Mouse (Mus musculus) left cerebral cortex, postnatal 14 days (tissue): Measurements from ENCODE around the gene Zfp235. TPM values are rescaled to one million over a fixed set of nuclear protein-coding genes. Genes with fewer than 3 reads are reported as not detected.

Experiments
- DNase-seq, 2 experiments: peaks; one replicate each; pipeline ENCODE4 v3.0.0; 2021 to 2022; ENCODE audit warnings: low spot score in 2 of 2, mixed read lengths in 1 of 2
- intact Hi-C: fragments of 180-260 bp; cut with DNase I; formaldehyde crosslinking; loops from one replicate; pipeline ENCODE4 v1.15.1; 2025
- total RNA-seq, 2 experiments: library from RNA; stranded (reverse); gene quantifications; 2 replicates each; pipeline ENCODE4 v1.2.3; 2021

Gene Zfp235
- total RNA-seq, 2 experiments from 2014 or later = 20.2 to 22.8 TPM

DNA sequence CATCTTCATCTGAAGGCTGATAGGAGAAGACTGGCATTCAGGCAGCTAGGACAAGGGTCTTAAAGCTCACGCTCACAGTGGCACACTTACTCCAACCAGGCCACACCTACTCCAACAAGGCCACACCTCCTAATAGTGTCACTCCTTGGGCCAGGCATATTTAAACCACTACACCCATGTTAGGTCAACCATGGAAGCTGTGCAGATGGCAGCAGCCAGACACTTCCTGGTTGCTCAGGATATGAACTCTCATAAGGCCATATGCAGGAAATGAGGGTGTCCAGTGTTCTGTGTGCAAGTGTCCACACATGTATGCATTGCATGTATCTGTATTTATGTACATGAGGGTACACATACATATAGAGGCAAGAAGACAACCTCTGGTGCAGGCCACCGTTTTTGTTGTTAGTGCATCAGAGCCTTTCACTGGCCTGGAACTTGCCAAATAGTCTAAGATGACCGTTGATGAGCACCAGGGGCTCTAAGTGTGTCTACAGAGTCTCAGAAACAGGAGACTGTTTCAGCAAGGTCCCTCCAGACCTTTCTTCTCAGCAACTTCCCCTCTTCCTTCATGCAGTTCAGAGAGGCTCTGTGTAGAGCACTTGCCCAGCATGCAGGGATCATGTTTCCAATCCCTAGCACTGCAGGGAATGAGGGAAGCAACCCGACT lies 55.1 kb downstream of the Zfp235 start:
- no peak for DNase-seq
- intact Hi-C loops = no loop called here

DNA sequence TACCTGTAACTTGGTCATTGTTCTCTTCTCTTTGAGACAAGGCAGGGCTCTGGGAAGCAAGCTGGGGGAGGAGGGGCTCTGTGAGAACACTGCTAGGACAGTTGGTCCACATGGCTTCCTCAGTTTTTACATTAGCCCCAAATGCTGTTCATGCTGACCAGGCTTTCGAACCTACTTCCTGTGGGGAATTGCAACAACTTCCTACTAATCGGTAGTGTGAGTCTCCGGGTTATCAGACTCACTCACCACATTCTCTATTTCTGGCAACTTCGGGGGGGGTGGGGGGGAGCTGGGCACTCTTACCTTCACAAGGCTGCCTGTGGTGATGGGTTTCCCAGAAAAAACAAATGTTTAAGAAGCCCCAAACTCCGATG lies 55.6 kb downstream of the Zfp235 start:
- no peak for DNase-seq
- intact Hi-C loops = no loop called here

DNA sequence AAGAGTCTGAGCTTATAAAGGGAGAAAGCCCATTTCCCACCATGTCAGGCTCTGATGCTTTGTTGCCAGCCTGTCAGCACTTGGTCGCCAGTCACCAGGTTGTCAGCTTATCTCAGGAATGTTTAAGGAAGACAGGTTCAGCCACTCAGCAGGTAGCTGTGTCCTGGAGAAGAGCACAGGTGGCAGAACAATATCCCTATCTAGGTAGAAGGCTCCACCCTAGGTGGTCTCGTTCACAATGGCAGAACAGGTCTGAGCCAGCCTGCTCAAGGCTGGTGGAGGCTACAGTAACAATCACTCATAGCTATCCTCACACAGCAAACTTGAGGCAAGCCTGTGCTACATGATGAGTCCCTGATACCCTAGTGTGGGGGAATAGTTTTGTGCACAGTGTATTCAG lies 57.4 kb downstream of the Zfp235 start:
- DNase-seq = no peak
- intact Hi-C loops = no loop called here

Other genes starting within 250 kb of the Zfp235 start
- gene Vmn1r178, start 242.2 kb upstream of the Zfp235 start, total RNA-seq = not detected
- gene Vmn1r179, start 207.2 kb upstream of the Zfp235 start, total RNA-seq = not detected
- not detected for gene Vmn1r180, start 183.5 kb upstream of the Zfp235 start, total RNA-seq
- not detected for gene Vmn1r181, start 159.6 kb upstream of the Zfp235 start, total RNA-seq
- not detected for gene V1rd19, start 132.5 kb upstream of the Zfp235 start, total RNA-seq
- not detected for gene Vmn1r183, start 80.9 kb upstream of the Zfp235 start, total RNA-seq
- gene Zfp180, start 52.2 kb upstream of the Zfp235 start, total RNA-seq = 10 to 100 TPM; 29.5 to 31.7 TPM
- gene Zfp112, start 21.9 kb upstream of the Zfp235 start, total RNA-seq = 1 to 10 TPM; 7.5 to 9.1 TPM
- 1 to 10 TPM; 3.7 TPM for gene Zfp114, start 40.9 kb downstream of the Zfp235 start, total RNA-seq
- 10 to 100 TPM in 1 of 2 experiments, 1 to 10 TPM in 1; 8.7 to 12.2 TPM for gene Zfp111, start 77.3 kb downstream of the Zfp235 start, total RNA-seq
- 1 to 10 TPM; 6.3 to 7.0 TPM for gene Zfp109, start 103.4 kb downstream of the Zfp235 start, total RNA-seq
- gene Zfp108, start 120.6 kb downstream of the Zfp235 start, total RNA-seq = 1 to 10 TPM; 6.1 to 7.5 TPM
- 10 to 100 TPM; 12.3 to 13.2 TPM for gene Zfp93, start 136.3 kb downstream of the Zfp235 start, total RNA-seq
- 10 to 100 TPM; 17.8 to 22.0 TPM for gene Zfp61, start 167.1 kb downstream of the Zfp235 start, total RNA-seq
- gene Zfp94, start 182.5 kb downstream of the Zfp235 start, total RNA-seq = 10 to 100 TPM; 16.1 to 16.3 TPM
- not detected for gene Tescl, start 199.8 kb downstream of the Zfp235 start, total RNA-seq
- not detected for gene Lypd5, start 215.0 kb downstream of the Zfp235 start, total RNA-seq
- gene Kcnn4, start 236.1 kb downstream of the Zfp235 start, total RNA-seq = under 1 TPM; 0.32 to 0.40 TPM